Mouse (Mus musculus): ENCODE data around the gene Tarsl2.

Gene Tarsl2

DNA sequence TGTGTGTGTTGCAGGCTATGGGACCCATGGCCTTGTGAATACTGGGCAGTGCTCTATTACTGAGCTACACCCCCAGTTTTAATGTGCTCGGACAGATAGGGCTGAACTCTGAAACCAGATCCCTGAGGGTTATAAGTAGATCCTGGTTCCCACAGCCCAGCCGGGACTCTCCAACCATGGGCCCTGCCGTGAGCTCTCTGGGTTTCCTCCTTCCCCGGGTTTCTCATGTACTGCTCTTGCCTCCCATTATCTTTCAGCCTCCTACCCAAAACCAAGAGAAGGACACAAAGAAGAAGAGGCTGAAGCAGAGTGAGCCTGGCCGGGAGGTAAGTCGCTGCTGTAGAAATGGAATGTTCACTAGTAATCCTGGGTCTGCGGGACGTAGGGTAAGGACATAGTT lies 1.3 kb downstream of the Tarsl2 start:
- in situ Hi-C loops (cut with MseI, MboI), result loop anchor here (25.0 kb wide), 1 partner anchor 334 kb away; no protein-coding TSS in a partner anchor

DNA sequence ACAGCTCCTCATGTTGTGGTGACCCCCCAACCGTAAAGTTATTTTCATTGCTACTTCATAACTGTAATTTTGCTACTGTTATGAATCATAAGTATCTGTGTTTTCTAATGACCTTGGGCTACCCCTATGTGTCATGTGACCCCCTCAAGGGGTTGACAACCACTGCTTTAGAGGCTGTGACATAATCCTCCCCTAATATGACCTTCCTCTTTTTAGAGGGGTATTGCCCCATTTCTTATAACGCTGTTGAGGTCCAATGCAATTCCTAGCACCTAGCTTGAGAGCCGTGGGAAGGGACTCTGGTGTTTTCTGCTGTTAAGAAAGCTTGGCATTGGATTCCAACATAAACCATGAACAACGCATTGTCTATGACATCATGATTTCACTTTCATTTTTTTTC lies 6.0 kb downstream of the Tarsl2 start:
- in situ Hi-C loops (cut with MseI, MboI), result no loop called here

DNA sequence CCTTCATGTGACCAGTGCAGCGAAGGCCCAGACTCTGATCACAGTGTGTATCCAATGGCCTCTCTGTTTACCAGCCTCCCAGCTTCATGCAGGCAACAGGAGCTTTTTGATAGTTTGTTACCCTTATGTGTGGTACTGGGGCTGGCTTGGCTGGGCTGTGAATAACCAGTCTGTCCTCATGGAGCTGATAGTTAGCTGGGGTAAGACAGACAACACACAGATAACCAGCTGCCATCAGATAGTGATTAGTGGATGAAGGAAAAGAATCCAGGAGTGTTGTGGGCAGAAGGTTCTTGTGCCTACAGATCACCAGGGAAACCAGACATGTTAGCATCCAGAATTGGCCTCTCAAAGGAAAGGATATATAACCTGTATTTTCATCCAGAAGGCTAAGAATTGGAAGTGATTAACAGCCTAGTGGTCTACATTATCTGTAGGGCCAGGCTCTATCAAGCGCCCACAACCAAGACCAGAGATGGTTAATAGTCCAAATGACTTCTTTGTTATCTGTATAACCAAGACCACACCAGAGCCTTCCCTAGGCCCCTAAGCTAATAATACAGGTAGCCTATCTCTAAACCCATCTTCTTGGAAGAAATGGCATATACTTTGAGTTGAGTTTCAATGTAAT lies 12.9 kb downstream of the Tarsl2 start:
- in situ Hi-C loops (cut with MseI, MboI), result no loop called here

GRCm38 (mm10) chr7:65663225-65663790 lies 18.6 kb downstream of the Tarsl2 start:
- in situ Hi-C loops (cut with MseI, MboI), result no loop called here

DNA sequence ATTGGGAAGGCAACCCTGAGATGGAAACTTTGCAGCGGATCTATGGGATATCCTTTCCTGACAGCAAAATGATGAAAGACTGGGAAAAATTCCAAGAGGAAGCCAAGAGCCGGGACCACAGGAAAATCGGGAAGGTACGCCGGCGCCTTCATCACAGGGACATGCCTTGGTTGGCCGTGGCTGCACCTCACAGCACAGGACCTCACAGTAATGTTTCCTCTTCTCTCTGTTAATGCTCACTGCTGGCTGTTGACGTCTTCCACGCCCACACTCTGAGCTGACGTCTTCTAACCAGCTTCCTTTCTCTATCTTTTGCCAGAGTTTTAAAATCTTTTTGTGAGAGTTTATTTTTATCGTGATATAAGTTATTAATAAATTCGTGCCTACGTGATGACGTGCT lies 19.2 kb downstream of the Tarsl2 start:
- in situ Hi-C loops (cut with MseI, MboI), result no loop called here

DNA sequence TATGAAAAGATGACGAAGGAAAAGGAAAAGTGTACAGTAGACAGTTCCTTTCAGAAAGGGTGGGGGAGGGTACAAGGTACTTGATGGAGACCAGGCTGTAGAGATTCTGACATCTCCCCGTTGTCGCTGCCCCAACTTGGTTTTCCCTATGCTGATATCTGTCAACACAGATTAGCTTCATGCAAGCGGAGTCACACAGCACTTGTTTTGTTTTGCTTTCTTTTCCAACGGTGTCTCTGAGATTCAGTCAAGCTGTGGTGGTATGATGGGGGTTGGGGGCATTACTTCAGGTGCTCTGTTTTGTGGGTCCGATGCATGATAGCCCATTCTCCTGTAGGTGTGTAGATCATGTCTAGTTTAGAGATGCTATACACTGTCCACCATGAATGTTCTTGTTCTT lies 22.8 kb downstream of the Tarsl2 start:
- in situ Hi-C loops (cut with MseI, MboI), result no loop called here

DNA sequence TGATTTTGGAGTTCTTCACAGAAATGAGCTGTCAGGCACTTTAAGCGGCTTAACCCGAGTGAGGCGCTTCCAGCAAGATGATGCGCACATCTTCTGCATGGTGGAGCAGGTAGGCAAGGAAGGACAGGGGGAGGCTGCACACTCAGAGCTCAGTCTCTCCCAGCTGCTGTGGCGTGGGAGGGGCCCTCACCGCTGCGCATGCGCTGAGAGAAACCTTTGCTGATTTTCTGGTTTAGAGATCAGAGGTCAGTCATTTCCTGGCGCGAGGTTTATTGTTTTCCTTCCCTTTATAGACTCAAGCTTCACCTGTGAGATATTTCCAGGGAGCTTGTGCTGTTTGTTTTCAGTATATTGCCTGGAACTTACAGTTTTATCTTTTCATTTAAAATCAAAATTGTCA lies 33.4 kb downstream of the Tarsl2 start:
- in situ Hi-C loops (cut with MseI, MboI), result no loop called here

DNA sequence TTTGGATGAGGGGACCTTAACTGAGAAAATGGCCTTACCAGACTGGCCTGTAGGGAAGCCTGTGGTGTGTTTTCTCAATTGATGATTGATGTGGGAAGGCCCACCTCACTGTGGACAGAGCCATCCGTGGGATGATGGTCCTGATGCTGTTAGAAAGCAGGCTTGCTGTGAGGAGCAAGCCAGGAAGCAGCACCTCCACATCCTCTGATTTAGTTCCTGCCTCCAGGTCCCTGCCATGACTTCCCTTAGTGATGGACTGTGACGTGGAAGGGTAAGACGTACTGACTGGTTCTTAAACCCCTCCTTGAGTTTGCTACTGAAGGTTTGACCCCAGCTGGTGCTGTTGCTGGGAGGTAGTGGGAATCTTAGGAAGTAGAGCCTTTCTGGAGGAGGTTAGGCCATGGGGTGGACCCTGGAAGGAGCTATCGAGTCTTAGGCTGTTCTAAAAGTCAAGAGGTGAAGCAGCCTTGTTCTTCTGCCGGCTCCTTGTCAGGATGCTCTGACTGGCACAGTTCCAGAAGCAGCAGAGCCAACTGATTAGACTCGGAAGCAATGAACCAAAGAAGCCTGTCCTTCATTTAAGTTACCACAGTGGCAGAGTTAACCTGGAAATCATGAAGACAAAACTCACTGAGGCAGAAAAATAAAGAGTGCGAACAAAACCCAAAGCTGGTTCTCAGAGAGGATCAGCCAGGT lies 34.4 kb downstream of the Tarsl2 start:
- in situ Hi-C loops (cut with MseI, MboI), result no loop called here

GRCm38 (mm10) chr7:65681166-65681565 lies 36.5 kb downstream of the Tarsl2 start:
- in situ Hi-C loops (cut with MseI, MboI), result no loop called here

DNA sequence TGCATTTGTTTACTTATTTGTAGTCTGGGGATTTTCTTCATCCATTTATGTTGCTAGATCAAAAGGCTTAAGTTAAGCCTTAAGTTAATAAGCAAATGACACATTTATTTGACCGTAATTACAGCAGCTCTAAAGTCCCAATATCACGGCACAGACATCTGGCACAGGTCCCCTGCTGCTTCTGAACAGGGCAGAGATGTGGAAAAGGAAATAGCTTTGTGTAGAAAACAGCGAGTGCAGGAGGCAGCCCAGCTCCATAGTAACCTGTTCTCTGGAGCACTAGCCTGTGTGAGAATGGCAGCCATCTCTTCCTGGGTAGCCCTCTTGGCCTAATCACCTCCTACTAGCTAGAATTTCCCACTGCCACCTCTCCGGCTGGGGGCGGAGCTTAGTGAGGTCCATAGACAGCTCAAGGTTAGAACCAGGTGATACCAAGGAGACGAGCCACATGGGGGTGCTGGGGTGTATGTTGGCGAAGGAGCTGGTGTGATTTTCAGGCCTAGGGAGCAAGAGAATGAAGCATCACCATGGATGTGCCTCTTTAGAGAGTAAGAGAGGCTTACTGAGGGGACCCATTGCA lies 39.6 kb downstream of the Tarsl2 start:
- in situ Hi-C loops (cut with MseI, MboI), result no loop called here

DNA sequence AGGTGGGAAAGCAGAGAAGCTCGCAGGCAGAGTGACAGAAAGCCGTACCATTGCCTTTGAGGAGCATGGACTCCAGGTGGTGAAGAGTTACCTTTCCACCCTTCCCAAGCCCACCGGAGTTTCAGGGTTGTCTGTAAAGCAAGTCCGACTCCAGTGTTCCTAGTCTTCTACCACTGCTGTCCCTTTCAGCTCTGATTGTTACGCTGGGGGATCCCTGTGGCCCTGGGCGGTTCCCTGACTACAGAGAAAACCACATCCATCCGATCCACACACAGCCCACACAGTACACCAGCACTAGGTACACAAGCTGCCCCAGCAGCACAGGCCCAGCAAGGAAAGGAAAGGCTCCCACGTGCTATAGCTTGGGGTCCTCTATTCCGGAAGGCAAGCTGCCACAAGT lies 42.0 kb downstream of the Tarsl2 start:
- in situ Hi-C loops (cut with MseI, MboI), result no loop called here

DNA sequence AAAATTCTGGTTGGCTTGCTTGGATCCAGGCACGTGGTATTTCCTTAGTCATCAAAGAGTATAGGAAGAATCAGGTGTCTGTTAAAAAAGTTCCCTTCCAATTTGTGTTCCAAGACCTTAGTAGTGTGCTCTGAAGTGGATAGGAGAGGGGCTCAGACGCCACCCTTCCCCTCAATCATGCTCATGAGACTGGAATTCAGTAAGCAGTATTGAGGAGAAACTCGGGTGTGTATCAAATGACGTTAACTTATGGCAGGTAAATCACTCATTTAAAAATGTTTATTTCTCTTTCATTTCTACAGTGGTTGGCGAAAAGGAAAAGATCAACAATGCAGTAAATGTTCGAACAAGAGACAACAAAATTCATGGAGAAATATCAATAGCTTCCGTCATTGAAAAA lies 46.2 kb downstream of the Tarsl2 start, which contains the start of gene Tm2d3:
TSS of gene Tm2d3 (plus strand) at position 301 of the 400 bp plus-strand sequence.
- in situ Hi-C loops (cut with MseI, MboI), result no loop called here

DNA sequence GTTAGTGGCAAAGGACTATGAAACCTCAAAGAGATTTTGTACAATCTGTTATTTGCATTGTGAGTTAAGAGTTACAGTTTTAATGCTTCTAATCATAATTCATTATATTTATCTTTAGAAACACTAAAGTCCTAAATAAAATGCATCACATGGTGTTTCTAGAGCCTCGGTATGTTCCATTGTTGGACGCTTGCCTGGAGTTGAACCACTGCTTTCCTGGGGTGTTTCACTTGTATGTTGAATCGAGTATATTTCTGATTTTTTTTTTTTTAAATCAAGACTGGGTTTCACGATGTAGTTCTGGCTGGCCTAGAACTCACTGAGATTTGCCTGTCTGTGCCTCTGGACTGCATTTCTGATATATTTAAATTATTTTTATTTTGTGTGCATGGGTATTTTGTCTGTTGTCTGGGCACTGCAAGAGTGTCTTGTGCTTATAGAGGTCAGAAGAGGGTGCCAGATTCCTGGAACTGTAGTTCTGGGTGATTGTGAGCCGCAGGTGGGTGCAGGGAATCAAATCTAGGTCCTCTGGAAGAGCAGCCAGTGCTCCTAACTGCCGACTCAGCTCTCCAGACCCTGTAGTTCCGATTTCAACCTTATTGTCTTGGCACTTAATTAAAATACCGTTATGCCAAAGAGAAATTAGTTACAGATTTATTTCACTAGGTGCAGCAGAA lies 47.4 kb downstream of the Tarsl2 start:
- in situ Hi-C loops (cut with MseI, MboI), result no loop called here

- in situ Hi-C loops (cut with MseI, MboI), result no loop called here
These were observed 48.2 kb downstream of the Tarsl2 start for GRCm38 (mm10) chr7:65692883-65693282.

DNA sequence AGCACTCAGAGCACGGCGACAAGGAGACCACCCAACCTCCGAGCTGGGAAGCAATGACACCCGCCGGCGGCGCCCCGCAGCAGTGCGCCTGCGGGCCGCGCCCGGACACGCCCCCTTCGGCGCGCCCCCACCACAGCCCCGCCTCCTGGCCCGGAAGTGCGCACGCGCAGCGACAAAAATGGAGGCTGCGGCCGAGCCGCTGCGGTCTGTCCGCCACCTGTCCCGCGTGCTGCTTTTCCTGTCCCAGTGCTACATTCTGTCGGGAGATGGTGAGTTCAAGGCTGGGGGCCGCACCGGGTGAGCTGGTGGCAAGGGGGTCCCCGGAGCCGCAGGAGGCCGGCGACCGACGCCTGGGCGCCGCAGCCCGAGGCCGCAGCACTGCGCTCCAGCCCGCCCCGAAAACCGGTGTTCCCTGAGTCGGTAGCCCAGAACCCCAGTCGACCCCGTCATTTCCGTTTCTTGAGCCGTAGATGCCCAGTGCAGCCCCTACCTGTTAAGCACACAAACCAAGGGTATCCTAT lies 48.7 kb downstream of the Tarsl2 start:
- in situ Hi-C loops (cut with MseI, MboI), result no loop called here

DNA sequence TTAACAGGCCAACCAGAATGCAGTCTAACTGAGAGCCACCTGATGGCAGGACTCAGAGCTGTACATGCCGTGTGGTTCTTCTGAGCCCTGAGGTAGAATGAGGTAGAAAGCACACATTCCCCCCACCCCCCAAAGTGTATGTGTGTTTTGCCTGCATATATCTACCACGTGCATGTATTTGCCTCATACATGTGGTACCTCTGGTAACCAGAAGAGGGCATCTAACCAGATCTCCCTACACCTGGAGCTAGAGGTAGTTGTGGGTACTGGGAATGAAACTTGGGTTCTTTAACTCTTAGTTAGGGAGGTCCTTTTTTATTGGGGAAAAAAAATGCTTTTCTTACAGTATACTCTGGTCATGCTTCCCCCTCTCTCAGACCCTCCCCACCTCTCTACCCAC lies 51.8 kb downstream of the Tarsl2 start:
- in situ Hi-C loops (cut with MseI, MboI), result loop anchor here in 1 of 2 experiments (5.0 kb wide), 1 partner anchor 361 kb away; the partner anchor contains the start of gene Snrpa1

GRCm38 (mm10) chr7:65702076-65702475 lies 57.4 kb downstream of the Tarsl2 start:
- in situ Hi-C loops (cut with MseI, MboI), result no loop called here

DNA sequence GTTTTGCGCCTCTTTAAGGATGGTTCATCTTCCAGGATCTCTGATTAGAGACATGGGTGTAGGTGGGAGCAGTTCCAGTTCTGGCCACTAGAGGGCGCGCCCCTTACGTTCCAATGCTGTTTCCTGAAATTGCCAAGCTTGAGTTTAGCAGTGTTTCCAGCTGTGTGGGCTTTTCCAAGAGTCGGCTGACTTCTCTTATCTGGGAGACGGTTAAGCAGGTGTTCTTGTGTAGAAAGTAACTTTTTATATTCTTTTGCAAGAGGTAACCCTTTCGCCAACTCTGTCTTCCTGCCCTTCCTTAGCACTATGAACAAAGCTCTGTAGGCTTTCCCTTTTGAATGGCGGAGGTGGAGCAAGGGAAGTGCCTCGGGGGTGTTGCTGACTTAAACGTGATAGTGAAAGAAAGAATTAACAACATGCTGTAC lies 60.1 kb downstream of the Tarsl2 start:
- in situ Hi-C loops (cut with MseI, MboI), result no loop called here

DNA sequence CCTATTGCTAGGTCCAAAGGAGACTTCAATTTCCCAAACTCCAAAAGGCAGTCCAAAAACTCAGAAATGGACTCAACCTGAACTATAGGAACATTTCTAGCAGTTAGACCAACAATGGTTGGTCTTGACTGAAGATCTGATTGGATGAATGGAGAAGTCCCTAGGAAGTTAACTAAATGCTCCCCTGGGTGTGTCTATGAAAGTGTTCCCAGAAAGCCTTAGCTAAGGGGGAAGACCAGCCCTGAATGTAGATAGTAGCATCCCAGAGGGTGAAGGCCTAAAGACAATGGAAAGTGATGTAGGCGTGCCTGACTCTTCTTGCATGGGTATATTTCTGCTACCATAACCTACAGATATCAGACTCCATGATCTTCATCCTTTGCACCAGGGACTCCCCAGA lies 63.8 kb downstream of the Tarsl2 start:
- in situ Hi-C loops (cut with MseI, MboI), result no loop called here

DNA sequence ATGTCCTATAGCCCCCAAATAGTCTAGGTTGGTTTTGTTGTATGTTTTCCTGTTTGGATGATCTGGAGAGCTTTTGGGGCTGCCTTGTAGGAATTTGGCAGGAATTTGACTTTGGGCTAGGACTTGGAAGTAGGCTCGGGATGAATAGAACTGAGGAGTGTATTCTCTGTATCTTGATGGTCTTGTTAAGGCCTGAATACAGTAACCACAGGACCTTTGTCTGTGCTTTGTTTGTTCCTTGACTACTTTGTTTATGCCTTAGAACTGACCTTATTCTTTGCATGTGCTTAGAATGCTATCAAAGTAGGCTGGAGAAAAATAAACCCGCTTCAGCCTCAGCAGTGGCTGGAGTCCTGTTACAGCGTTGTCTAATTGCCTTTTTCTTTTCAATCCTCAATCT lies 65.6 kb downstream of the Tarsl2 start:
- in situ Hi-C loops (cut with MseI, MboI), result no loop called here

GRCm38 (mm10) chr7:65713782-65714181 lies 69.1 kb downstream of the Tarsl2 start:
- in situ Hi-C loops (cut with MseI, MboI), result no loop called here

DNA sequence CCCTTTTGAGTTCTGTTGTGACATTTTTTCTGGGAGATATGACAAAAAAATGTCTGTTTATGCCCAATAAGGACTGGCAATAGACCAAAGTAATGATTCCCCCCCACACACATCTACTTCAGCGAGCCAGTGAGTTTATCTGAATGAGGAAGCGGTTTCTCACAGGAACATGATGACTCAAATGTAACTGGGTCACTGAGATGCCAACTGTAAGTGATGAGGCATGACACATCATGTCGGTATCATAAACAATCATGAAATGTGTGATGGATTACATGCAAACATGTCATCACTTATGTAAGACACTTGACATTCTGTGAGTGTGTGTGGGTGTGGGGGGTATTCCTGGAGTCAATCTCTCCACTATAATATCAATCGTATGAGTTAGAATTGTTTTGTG lies 69.6 kb downstream of the Tarsl2 start:
- in situ Hi-C loops (cut with MseI, MboI), result no loop called here

Data from mouse trophoblast stem cell (cell line).